Mouse (Mus musculus): ENCODE measurements around the gene Zbed4.

DNA sequence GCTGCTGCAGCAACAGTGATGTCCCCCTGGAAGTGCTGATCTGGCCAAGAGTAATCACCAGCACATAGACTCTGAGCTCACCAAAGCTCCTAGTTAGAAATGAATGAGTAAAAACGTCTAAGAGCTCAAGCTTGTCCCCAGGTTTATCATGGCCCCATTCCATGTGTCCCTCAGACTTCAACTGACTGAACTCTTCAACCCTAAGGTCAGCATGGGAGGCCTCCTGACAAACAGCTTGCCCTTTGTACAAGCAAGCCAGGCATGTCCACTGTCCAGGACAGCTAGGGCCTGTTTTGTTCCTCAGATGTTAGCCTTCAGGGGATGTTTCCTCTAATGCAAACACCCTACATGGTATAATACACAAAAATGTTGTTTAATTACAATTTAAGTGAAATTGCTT, 47.2 kb upstream of the Zbed4 start:
- TF ChIP-seq POLR2A (IDR thresholded peaks at IDR 0.05; ENCODE audit: control insufficient read depth, low read depth, low read length) (no peak), CTCF (IDR thresholded peaks at IDR 0.05; ENCODE audit: control insufficient read depth, insufficient read depth, insufficient replicate concordance, low read depth, low read length) (no peak)

All from testis, adult 2 months (tissue).